Mouse (Mus musculus): ENCODE results near the gene Coro1c.

- TF ChIP-seq CTCF (IDR thresholded peaks at IDR 0.05; ENCODE audit: borderline replicate concordance, extremely low read depth, insufficient read depth, insufficient read length) (no peak), POLR2A (IDR thresholded peaks at IDR 0.05; ENCODE audit: borderline replicate concordance, extremely low read depth, insufficient read depth, insufficient read length, poor library complexity, severe bottlenecking) (no peak)
These were observed 100.4 kb downstream of the Coro1c start for GRCm38 (mm10) chr5:113808177-113808576.
